Mouse (Mus musculus): ENCODE results near the gene Aldh16a1. TPM values are rescaled to one million over a fixed set of nuclear protein-coding genes. Genes with fewer than 3 reads are reported as not detected.
"Not testable (repeated sequence)": the region's sequence is repeated elsewhere in the genome, so short reads cannot be mapped to it uniquely, and the experiment has no call there.

The Aldh16a1 gene
- polyA plus RNA-seq, 2 experiments from 2014 or later, result 21.4 to 27.4 TPM

DNA sequence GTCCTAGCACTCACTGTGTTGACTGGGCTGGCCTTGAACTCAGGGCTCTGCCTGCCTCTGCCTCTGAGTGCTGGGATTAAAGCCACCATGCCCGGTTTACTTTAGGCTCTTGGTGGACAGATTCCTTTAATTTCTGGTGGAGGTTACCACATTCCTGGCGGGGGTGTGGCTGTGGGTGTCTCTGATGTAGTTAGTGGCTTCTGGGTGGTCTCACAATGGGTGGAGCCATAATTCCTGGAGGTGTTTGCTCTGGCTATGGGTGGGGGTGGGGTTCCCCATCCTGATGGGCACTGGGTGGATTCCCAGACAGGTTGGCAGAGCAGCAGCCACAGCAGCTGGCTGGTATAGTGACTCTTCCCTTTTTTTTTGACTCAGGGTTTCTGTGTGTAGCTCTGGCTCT is 42.4 kb downstream of the Aldh16a1 start:
- ATAC-seq, result no peak

DNA sequence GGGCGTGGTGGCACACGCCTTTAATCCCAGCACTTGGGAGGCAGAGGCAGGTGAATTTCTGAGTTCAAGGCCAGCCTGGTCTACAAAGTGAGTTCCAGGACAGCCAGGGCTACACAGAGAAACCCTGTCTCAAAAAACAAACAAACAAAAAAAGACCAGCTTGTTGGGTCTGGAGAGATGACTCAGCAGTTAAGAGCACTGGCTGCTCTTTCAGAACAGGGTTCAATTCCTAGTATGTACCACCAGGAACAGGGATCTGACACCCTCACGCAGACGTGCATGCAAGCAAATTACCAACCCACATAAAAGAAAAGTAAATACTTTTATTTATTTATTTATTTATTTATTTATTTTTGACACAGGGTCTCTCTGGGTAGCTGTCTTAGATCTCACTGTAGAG is 44.3 kb downstream of the Aldh16a1 start:
- ATAC-seq, result not testable (repeated sequence)

DNA sequence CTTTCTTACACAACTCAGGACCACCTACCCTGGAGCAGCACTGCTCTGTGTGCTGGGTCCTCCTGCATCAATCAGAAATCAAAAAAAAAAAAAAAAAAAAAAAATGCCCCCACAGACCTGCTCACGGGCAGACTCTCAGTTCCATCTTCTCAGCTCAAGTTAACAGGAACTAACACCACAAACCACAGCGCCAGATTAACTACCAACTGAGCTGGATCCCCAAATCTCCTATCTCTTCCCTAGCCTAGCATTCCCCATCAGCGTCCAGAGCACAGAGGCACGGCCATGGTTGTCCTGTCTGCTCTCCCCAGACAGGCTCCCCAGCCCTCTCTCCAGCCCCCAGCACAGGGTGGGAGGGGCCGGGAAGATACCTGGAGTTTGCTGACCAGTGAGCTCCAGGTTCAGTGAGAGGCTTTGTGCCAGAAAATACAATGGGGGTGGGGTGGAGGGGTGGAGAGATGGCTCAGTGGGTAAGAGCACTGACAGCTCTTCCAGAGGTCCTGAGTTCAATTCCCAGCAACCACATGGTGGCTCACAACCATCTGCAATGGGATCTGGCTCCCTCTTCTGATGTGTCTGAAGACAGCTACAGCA is 47.2 kb downstream of the Aldh16a1 start:
- no peak for ATAC-seq

GRCm38 (mm10) chr7:45106441-45106840 is 47.9 kb downstream of the Aldh16a1 start:
- ATAC-seq, result no peak

DNA sequence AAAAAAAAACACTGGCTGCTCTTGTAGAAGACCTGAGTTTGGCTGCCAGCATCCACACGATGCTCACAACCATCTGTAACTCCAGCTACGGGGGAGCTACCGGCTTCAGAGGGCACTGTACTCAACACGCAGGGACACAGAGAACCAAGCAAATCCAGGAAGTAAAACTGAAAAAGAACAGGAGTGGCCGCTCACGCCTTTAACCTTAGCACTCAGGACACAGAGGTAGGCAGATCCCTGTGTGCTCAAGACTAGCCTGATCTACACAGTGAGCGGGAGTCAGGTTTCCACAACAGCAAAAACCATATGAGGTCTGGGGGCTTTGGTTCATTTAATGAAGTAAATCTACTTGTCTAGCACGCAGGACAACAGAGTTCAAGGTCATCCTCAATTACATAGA is 48.9 kb downstream of the Aldh16a1 start:
- ATAC-seq, result no peak

GRCm38 (mm10) chr7:45104941-45105340 is 49.4 kb downstream of the Aldh16a1 start:
- ATAC-seq, result no peak

DNA sequence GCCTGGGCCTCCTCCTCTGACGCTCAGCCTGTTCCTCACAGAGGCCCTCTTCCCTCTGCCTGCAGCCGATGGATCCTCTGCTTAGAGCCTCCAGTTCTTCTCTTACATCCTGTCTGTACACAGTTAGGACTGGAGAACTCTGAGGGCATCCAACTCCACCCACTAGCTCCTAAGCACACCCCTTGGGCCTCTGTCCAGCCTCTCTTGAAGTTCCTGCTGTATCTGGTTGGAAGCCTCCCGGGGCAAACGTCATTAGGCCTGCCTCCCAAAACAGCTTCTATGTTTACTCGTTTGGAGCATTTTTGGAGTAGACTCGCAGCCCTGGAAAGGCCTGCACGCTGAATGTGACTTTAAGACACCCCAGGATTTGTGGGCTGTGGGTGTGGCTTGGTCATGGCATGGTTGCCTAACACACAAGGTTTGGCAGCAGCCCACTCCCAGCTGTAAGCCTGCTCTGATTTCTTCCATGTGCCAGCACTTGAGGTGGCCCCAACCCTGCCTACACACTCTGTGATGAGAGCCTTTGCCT is 50.7 kb downstream of the Aldh16a1 start, which contains the start of gene Fcgrt:
Fcgrt (minus strand) TSS at position 200 of the 529 bp plus-strand sequence.
- no peak for ATAC-seq

GRCm38 (mm10) chr7:45102940-45103585 is 51.3 kb downstream of the Aldh16a1 start:
- no peak for ATAC-seq

DNA sequence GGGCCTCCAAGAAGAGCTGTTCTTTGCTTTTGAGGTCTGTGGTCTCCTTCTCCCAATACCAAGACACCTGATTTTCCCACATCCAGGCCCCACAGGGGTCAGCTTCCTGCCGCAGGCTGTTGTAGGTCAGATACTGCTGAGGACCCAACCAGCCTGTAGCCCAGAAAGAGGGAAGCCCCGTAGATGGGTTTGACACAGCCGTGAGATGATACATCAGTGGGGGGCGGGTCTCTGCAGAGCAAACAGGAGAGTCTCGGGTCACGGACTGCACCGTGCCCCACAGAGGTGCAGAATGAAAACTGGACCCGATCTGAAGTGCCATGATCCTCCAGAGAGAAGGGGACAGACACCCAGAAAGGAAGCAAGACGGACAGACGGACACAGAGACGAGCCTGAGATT is 51.9 kb downstream of the Aldh16a1 start:
- no peak for ATAC-seq

GRCm38 (mm10) chr7:45100046-45100445 is 54.3 kb downstream of the Aldh16a1 start:
- ATAC-seq, result no peak

DNA sequence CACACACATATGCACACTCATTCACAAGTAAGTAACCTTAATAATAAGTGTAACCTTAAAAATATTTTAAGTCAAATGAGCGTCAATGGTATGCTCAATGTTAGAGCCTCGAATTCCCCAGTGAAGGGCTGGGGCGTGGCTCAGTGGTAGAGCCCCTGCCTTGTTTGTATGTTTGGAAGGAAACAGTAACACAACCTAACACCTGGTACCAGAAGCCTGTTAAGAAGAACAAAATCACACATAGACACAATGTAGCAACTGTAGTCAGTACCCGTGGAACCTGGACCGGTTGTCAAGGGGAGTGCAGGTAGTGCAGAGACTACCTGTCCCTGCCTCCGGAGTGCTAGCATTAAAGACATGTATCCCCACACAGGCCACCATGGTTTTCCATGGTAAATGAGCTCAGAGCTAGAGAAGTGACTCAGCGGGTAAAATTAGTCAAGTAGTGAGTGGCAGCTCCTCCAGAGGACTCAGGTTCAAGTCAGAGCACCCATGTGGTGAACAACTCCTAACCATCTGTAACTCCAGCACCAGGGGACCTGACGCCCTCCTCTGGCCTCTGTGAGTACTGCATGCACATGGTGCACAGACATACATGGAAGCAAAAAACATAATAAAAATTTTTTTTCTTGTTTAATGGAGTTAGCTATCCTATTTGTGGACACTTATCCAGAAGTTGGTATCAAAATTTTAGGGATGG is 55.7 kb downstream of the Aldh16a1 start:
- ATAC-seq, result no peak

GRCm38 (mm10) chr7:45097479-45097878 is 56.9 kb downstream of the Aldh16a1 start:
- no peak for ATAC-seq

DNA sequence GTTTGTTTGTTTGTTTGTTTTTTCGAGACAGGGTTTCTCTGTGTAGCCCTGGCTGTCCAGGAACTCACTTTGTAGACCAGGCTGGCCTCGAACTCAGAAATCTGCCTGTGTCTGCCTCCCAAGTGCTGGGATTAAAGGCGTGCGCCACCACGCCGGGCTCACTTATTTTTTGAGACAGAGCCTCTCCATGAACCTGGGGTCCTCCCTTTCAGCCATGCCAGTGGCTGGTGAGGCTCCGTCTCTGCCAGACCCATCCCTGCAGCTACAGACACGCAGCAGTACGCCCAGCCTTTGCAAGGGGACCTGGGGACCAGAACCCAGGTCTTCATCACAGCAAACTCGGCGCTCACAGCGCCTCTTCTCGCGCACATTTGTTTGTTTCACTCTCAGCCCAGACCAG is 58.4 kb downstream of the Aldh16a1 start:
- ATAC-seq, result not testable (repeated sequence)

DNA sequence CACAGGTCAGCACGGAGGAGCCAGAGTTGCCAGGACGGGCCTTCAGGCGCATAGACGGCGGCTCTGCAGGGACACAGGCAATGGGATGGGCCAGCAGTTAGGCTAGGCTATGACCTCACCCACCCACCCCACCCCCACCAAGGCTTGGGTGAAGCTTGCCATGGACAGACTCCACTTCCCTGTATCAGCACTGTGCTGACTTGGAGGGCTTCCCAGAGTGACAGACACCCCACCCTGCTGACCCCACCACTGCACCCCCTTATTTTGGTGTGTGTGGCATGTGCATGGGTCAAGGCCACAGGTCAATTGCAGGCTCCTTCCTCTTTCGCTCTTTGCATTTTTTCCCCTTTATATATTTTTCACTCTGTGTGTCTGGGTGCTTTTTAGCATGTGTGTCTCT is 59.0 kb downstream of the Aldh16a1 start:
- ATAC-seq, result no peak

DNA sequence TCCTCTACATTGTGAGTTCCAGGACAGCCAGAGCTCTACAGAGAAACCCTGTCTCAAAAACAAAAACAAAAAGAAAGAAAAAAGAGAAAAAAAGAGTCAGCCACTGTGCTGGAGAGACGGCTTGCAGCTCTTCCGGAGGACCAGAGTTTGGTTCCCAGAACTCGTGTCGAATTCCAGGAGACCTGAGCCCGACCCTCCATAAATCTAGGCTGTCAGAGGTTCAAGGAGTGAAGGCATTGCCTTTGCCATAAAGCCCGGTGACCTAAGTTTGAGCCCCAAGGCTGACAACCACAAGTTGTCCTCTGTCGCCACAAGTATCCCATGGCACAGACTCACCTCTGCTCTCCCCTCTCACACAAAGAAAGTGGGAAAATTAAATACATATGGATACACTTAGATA is 60.3 kb downstream of the Aldh16a1 start:
- no peak for ATAC-seq

- no peak for ATAC-seq
Measured at GRCm38 (mm10) chr7:45093516-45093905, 60.9 kb downstream of the Aldh16a1 start.

DNA sequence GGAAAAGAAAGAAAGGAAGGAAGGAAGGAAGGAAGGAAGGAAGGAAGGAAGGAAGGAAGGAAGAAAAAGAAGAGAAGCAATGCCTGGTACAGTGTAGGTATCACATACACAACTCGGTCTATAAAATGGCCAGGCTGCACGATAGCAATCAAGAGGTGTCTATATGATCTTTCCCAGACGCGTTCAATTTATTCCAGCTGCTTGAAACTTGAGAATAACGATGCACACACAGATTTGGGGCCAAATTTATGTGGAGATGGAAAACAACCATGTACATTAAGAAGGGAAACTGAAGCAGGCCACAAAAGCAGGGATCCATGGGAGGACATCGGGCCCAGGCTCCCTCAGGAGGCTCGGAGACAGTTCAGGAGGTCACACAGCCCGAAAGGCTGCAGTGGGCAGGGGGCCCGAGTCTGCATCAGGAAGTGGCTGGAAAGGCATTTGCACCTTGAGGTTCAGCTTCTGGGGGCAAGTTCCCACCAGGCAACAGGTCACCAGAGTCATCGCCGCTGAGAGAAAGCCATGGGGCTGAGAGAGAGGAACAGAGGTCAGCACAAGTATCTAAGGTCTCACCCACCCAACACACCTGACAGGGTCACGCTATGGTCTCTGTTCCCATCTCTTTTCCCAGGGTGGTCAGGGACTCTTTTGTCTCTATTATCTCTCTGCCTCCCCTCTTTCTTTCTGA is 61.4 kb downstream of the Aldh16a1 start:
- ATAC-seq, result no peak

- no peak for ATAC-seq
Measured at GRCm38 (mm10) chr7:45092048-45092447, 62.3 kb downstream of the Aldh16a1 start, which contains the start of gene Rcn3. TSS of gene Rcn3 (minus strand) at chr7:45092221.

DNA sequence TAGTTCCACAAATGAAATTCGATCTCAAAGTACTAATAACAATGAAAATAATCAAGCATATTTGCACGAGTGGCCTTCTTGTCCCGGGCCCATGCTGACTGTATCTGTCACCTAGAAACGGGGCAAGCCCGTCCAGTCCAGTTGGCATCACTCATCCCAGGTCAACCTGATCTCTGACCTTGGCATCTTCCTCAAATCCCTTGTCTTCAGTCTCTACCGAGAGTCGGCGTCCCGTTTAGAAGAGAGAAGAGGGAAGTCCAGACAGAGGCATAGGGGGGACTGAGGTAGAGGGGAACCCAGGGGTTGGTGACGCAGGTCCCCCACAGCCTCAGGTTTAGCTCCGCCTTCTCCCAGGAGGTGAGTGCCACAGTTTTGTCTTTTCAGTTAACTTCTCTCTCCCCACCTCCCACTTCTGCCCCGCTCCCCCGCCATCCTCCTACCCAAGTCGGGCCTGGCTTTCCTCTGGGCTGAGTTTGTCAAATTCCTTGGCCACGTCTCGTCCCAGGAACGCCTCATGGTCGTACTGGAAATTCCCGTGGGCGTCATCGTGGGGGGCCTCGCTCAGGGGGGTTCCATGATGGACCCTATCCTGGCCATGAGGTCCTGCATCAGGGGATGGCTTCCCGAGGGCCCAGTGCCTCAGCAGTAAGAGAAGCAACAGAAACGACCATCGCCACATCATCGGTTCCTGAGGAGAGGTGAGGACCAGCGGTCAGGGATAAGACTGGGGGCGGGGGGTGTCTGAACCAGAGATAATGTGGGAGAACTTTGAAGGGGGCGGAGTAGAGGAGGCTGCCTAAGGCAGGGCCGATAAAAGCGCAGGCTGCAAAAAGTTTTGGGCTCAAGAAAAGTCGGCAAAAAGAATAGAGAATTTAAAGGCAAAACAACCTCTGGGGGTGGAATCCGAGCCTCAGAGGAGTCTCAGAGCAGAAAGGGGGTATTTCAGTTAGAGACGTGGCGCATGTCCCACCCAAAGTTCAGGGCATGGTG is 63.1 kb downstream of the Aldh16a1 start:
- ATAC-seq, result no peak

Data from activated CD4-positive, CD25-positive, alpha-beta regulatory T cell, adult 4 months (primary cell).